Mouse (Mus musculus): ENCODE results near the gene Nppb.

DNA sequence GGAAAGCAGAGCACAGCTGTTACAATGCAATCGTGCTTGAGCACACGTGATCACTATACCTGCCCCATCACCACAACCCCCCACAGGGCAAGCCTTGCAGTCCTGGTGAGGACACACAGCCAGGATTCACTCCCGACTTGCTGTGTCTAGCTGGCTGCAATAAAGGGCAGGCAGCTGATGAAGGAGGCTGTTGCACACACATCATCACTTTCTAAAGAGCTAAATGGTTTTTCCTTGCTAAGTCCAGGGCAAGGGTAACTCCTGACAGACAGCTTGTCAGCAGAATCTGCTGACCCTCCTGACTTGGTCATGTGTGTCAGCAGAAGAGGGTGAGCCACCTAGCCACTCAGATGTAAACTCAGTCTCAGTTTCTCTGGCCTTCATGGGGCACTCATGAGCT, 31.4 kb downstream of the Nppb start:
- TF ChIP-seq CTCF (conservative IDR thresholded peaks at IDR 0.05 in 1 of 2, IDR thresholded peaks at IDR 0.05 in 1 of 2; ENCODE audit: low read depth in 2 of 2, low read length in 2 of 2) (no peak), ZNF384 (IDR thresholded peaks at IDR 0.05; ENCODE audit: low read depth, low read length) (no peak), MXI1 (IDR thresholded peaks at IDR 0.05; ENCODE audit: low read depth, low read length) (no peak), POLR2AphosphoS2 (IDR thresholded peaks at IDR 0.05; ENCODE audit: low read depth, low read length) (no peak), GABPA (IDR thresholded peaks at IDR 0.05; ENCODE audit: insufficient replicate concordance, low read depth, low read length) (no peak), RCOR1 (conservative IDR thresholded peaks at IDR 0.05; ENCODE audit: low read depth, low read length) (no peak), ZKSCAN1 (IDR thresholded peaks at IDR 0.05; ENCODE audit: borderline replicate concordance, low read depth, low read length) (no peak), TBP (conservative IDR thresholded peaks at IDR 0.05; ENCODE audit: low read depth, low read length) (no peak), MAZ (IDR thresholded peaks at IDR 0.05; ENCODE audit: low read depth, low read length) (no peak)
